Mouse (Mus musculus): Measurements from ENCODE around the gene Alk.

- TF ChIP-seq POLR2A (IDR thresholded peaks at IDR 0.05; ENCODE audit: low read depth, low read length) (no peak), CTCF (IDR thresholded peaks at IDR 0.05; ENCODE audit: extremely low read depth, insufficient read depth, insufficient read length, insufficient replicate concordance) (no peak)
Measured at GRCm38 (mm10) chr17:71994144-71994543, 610.3 kb downstream of the Alk start.
